Mouse (Mus musculus): ENCODE measurements around the gene Iscu.

DNA sequence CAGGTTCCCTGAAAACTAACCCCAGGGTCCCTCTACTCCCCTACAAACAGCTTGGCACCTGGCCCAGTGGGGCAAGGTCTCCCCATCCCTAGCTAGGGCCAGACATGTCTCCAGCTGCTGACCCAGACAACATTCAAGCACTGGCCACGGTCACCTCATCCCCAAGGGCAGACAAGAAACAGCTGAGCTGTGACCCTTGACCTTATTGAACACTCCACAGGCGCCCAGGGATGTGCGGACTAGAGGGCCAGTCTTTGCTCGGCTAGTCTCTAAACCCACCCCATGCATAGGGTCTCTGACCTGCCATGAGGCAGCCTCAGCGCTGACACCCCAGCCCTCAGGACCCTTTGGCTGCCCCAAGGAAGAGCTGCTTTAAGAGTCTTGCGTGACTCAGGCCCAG is 16.1 kb downstream of the Iscu start:
- TF ChIP-seq CTCF (IDR thresholded peaks at IDR 0.05; ENCODE audit: low read depth) (no peak), EP300 (IDR thresholded peaks at IDR 0.05; ENCODE audit: low read depth) (no peak)

Data from heart, postnatal 0 days (tissue).